Mouse (Mus musculus): Measurements from ENCODE around the gene Slc6a8.

The Slc6a8 gene

DNA sequence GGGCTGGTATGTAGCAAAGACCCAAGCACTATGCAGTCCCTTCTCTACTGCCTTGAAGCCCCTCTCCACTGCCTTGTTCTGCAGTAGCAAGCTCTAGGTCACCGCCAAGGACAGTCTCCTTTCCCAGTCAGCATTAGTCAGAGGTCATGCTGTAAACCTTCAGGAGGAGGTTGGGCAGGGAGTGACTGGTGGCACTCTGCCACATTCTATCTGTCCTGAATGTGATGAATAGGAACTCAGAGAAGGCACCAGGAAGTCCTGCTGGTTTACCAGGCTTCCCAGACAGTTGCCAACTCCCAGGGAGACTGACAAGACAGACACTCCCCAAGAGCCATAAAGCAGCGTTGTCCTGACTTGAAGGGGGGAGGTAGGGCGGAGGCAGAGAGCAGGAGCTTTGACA lies 12.7 kb downstream of the Slc6a8 start:
- no peak for DNase-seq

DNA sequence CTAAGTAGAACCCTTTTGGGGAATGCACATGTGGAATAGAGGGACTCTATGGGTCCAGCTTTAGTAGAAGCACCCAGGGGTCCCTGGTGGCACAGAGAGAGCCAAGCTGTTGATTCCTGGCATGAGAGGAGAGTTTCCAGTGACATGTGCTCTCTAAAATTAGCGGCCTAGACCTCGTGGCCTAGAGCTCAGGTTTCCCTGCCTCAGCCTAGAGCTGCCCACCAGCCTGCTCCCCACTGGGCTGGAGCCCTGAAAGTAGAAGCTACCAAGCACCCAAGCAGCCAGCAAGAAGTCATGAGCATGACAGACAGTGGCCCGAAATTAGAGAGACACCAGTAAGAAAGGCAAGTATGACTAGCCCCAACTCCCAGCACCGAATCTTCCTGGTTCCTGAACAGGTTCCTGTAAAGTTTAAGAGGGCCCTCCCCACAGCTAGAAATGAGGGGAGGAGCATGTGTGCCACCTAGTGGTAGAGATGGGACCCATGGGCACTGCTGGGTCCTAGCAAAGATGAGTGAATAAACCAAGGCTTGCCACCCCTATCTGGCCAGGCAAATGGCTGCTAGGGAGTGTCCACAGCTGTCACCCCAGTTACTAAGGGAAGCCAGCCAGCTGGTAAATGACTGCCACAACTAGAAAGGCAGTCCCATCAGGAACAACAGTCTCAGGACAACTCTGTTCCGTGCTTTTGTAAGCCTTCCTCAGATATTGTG lies 18.1 kb downstream of the Slc6a8 start:
- peak; percentile 42 for DNase-seq

DNA sequence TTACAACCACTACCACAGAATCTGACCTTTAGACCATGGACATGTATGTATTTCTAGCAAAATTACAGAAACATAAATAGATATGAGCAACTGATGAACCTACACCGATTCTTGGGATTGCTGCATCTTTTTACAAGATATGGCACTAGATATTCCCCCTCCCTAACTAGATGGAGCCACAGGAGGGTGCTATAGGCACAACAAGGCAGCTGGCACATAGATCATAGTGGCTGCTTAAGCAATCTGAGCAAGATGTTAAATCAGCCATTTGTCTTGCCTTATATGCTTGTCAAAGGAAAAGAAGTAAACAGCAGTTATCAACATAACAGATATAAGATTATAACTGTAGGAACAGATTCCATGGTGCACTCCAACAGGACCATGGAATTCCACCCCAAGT lies 27.5 kb downstream of the Slc6a8 start:
- no peak for DNase-seq

DNA sequence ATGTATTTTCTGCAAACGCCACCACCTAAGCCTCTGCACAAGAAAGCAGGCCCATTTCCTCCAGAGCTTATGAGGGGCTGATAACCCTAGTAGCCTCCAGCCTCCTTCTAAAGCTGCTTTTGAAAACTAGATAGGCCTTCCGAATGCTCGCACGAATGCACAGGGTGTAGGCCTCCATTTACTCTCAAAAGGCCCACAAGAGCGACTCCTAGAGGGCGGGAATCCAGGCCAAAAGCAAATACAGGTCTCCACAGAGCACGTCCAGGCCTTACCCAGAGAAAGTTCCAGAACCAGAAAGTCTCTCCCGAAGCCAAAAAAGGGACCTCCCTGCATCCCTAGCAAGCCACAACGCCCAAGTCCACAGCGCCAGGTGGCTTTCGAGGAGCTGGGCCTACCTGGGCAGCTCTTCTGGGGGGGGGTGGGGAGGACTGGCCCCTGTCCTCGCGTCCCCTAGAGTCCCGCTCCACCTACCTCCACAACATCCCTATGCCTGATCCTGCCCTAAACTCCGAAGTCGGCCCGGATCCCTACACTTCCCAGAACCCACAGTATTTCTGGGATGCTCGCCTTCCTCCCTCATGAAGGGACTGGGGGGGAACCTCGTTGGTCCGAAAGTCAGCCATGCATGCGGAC lies 42.6 kb downstream of the Slc6a8 start:
- peak; percentile 12 for DNase-seq

DNA sequence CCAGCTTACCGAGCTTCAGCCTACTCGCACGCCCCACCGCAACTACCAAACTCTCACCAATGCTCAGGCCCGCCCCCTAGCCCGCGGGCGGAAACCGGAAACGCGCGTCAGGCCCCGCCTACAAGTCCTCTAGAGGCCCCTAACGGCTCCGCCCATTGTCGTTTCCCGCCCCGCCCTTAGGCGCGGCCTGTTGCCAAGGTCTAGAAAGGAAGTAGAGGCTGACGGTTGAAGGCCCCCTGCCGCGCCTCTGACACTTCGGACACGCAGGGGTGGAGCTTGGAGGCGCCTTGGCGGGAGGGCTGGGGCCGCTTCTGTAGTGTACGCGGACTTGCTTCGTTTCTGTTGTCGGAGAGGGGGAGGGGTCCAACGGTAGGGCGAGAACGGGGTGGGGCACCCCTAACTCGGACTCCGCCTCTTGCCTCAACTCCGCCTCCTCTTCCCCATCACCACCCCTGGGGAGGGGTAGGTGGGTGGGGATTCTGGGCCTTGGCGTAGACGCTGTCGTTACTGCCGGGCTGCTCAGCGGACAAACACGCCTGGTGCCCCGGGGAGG lies 43.2 kb downstream of the Slc6a8 start, which contains the start of the genes Bcap31 and Abcd1:
TSS of gene Bcap31 (minus strand) at position 67 of the 553 bp plus-strand sequence.
TSS of gene Abcd1 (plus strand) at position 489 of the 553 bp plus-strand sequence.
- DNase-seq, result peak; percentile 80

DNA sequence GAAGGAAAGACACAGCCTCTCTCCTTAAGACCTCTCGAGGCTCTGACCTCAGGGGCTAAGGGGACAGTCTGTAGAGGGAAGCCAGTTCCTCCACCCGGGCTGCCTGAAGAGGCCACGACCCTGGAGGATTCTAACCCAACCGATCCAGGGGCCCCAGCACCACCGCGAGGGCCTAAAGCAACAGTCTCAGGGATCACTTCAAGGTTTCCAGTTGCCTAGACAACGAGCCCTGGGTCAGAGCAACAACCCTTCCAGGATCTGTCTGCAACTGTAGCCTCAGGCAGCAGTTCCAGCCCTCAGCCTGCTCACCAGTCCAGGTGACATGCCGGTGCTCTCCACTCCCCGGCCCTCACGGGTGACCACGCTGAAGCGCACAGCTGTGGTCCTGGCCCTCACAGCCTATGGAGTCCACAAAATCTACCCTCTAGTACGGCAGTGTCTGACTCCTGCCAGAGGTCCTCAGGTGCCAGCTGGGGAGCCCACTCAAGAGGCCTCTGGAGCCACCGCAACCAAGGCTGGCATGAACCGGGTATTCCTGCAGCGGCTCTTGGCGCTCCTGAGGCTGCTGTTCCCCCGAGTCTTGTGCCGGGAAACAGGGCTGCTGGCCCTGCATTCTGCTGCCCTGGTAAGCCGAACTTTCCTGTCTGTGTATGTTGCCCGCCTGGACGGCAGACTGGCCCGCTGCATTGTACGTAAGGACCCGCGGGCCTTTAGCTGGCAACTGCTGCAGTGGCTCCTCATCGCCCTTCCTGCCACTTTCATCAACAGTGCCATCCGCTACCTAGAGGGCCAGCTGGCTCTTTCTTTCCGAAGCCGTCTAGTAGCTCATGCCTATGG lies 44.0 kb downstream of the Slc6a8 start:
- DNase-seq, result peak; percentile 10

DNA sequence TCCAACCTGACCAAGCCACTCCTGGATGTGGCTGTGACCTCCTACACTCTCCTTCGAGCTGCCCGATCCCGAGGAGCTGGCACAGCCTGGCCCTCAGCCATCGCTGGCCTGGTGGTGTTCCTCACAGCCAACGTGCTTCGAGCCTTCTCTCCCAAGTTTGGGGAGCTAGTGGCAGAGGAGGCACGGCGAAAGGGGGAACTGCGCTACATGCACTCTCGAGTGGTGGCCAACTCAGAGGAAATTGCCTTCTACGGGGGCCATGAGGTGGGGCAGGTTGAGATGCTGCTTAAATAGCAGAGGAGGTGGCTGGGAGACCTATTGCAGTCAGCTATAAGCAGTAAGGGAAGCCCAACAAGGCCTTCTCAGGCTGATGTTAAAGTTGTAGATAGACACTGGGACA lies 44.7 kb downstream of the Slc6a8 start:
- DNase-seq, result peak; percentile 8

DNA sequence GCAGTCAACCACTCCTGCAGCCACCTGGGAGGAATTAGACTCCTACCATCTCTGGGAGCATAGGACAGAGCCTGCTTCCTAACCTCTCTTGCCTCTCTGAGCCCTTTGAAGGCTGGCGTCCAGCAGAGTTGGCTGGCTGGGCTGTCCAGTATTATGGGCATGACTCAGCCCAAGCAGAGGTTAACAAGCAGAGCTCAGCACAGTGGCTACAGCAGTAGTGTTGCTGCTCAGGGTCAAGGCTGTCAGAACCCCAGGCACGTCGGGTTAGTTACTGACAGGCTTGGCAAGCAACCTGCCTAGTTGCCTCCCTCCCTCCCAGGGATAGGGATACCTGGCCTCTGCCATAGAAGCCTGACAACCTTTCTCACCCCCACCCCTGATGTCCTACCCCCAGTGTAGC lies 45.3 kb downstream of the Slc6a8 start:
- DNase-seq, result no peak

DNA sequence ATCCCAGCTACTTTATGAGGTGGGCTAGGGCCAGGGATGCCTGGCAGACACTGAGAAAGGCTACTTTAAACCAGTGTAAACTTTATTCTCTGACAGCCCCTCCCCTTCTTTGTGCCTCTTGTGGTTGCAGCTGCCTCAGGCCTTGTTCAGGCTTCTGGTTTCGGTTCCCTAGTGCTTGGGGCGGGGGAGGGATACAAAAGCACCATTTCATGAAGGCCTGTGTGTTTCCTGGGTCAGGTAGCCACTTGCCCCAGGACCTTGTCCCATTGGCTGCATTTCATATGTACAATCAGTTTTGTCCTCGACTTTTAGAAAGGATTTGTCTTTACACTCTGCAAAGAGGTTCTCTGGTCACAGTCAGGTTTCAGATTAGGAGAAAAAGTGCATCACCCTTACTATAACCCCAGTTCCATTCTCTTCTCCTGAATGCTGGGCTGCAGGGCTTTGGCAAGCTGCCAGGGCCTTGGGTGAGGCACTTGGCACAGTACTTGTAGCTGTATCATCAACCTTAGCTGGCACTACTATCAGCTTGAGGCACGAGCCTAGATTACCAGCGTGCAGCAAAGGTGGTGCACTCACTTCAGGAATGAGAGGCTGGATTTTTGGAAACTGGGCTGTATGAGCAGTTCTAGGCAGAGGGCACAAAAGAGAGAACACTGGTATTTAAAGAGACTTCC lies 45.9 kb downstream of the Slc6a8 start:
- DNase-seq, result peak; percentile 13

DNA sequence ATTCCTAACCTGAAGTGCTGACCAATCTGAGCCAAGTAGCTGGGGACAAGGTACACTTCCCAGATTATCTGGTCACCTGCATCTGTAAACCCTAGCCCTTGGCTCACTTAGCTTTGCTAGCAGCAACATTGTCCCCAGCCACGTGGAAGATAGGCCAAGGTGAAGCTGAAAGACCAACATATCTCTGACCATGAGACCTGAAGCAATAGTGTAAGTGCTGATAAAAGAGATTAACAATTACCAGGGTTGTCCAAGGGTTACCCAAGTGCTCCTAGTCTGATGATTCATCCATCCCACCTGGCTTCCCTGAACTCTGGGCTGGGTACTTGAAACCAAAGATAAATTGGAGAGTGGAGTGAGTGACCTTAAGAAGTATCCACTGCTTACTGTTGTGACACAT lies 58.0 kb downstream of the Slc6a8 start:
- no peak for DNase-seq
